Mouse (Mus musculus): ENCODE data around the gene Fau.

Gene Fau

DNA sequence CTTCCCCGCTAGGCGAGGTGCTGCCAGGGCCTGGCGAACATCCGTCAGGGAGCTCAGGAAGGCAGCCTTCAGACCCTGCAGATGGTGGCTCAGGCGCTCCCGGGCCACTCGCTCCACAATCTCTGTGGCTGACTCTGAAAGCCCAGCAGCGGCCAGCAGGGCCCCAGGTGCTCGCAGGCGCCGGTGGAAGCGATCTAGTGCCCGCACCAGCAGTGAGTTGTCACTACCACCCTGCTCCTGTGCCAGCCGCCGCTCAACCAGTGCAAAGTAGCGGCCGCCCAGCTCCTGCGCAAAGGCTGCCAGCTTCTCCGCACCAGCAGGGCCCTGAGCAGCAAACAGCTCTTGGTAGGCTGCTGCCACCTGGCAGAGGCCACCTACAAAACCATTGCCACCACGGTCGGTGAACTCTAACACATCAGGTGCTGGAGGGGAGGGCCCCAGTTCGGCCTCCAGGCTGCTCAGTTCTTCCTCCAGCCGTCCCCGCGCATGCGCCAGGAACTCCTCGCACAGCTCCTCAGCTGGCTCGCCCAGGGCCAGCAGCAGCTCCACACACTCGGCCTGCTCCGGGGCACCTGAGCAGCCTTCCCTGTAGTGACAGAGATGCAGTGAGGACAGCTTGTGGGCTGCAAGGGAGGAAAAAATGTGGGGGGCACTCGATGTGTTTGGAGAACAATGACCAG lies 13.1 kb downstream of the Fau start:
- DNase-seq (ENCODE audit: low spot score in 2 of 2): no peak

DNA sequence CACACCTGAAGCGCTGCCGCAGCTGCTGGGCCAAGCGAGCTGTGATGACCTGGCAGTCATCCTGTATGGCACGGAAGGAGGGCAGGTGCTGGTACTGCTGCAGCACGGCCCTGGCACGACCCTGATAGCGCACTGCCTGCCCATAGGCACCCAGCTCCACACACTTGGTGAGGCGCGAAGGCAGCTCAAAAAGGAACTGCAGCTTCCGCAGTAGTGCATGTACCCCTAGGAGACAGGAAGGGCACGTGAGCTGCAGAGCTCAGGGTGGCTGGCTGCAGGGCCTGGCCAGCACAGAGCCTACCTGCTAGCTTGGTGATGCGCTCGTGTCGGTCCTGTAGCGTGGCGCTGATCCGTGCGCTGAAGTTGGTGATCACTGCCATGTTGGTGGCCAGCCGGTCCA lies 13.6 kb downstream of the Fau start:
- DNase-seq (ENCODE audit: low spot score in 2 of 2): no peak

DNA sequence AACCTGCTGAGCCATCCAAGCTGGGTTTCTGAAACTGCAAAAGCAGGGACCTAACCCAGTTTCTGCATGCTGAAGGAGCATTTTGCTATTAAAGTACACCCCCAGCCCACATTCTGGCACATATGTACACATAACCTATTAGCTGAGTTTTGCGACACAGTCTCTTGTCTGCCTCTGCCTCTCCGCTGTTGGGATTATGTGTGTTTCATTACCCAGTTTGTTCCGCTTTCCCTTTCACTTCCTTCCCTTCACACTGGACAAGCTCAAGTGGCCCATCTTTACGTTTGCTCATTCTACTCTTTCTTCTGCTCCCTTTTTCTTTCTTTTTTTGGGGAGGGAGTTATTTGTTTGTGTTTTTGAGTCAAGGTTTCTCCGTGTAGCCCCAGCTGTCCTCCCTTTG lies 16.2 kb downstream of the Fau start:
- no peak for DNase-seq (ENCODE audit: low spot score in 2 of 2)

DNA sequence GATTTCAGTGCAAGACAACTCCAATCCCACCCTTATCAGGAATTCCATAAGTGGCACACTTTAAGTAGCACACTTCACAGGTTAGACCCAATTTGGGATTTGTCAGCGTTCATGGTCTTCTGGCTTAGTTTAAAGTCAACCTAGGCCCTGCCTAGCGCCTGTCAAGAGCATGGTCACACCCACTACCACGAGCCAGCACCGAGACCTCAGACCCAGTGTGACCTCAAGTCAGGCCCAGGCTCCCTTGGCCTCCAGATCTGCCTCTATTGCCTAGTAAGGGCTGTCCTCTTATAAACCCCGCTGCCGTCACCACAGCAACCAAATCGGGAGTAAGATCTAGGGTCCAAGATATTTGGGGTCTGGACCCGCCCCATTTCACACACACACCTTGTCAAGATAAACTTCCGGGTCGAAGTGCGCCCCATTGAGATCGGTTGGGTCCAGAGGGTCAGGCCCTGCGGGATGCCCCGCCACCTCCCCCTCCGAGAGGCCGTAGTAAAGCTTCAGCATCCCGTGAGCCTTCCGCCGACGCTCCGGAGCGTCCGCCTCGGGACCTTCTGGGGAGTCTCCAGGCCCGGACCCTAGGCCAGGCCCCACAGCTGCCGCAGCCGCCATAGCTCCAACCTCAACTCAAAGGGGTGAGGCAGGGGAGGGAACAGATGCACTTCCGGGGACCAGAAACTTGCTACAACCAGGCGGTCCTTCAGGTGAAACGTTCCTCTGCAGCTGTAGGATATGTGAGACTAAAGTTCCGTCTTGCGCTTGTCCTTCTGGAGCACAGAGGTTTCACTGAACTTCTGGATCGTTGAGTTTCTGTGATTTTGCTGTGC lies 19.1 kb downstream of the Fau start, which contains the start of gene Vps51:
Gene Vps51, minus strand, starts transcription at position 668 of the 830 bp plus-strand sequence.
- peak; percentile 83 for DNase-seq (ENCODE audit: low spot score in 2 of 2)

DNA sequence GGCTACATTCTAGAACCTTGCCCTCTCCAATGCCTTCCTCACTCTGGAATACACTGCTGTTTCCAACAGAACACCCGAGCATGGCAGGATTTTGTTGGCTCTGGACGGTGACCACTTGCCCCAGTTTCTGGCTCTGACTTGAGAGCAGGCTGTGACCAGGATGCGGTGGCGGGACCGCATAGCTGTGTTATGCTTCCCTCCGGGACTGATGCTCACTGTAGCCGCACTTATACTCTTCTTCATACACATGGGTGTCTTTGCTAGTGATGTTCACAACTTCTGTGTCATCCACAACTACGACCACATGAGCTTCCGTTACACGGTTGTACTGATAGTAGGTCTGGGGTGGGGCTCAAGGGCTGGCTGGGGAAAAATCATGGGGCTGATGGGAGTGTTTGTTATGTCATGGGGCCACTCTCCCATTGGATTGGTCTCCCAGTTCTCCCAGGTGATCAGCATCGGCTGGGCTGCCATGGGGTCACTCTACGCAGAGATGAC lies 22.4 kb downstream of the Fau start, which contains the start of gene Tmem262:
Gene Tmem262, plus strand, starts transcription at position 51 of the 498 bp plus-strand sequence.
- DNase-seq (ENCODE audit: low spot score in 2 of 2): no peak

DNA sequence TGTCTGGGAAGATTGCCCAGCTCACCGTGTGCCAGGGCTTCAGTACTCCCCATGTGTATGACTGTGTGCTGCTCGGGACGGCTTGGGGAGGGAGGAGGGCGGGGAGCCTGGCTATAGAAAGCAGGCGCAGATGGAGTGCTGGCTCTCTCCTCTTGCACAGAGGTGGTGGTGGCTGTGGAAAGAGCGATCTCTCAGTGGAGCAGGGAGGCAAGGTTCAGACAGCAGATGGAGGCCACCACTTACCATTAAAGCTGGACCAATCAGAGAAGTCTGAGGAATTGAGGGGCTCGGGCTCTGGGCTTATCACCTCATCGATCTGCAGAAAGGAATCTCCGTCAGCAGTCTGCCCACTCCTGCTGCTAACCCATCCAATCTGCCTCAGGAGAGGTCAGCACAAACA lies 24.5 kb downstream of the Fau start, which contains the start of gene Gm28374:
Gene Gm28374, minus strand, starts transcription at position 101 of the 400 bp plus-strand sequence.
- DNase-seq (ENCODE audit: low spot score in 2 of 2): no peak

DNA sequence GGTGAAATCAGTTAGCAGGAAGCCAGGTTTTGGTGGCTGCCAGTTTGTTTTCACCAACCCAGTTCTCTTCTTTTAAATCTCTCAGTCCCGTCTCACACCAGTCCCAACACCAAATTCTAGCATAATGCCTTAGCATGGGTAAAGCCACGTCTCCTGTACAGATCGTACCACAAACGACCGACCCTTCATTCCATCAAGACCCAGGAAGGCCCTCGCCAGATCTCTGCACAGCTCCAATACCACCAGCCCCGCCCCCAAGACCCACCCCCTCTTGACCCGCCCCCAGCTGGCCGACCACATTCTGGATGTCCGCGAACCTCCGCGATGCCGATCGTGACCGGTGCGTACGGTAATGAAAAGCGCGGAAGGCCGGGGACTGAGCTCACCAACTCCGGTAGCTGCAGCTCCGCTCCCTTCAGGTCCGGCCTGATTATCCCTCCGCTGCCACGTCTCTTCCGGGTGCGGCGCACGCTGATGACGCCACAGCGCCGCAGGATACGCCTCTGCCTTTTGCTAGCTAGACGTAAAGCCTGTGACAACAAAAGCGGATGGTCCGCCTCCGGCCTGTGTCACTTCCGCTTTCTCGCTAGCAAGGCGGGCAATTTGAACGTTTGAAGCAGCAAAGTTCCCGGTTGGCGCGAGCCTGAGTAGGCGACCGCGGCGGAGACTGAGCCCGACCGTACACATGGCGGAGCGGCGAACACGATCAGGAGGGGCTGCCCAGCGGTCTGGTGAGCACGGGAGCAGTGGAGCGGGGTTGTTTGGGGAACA lies 27.0 kb downstream of the Fau start, which contains the start of the genes Zfpl1 and Cdca5:
Gene Zfpl1, minus strand, starts transcription at position 479 of the 771 bp plus-strand sequence.
Gene Cdca5, plus strand, starts transcription at position 506 of the 771 bp plus-strand sequence.
- DNase-seq (ENCODE audit: low spot score in 2 of 2): peak; percentile 96 to 97

DNA sequence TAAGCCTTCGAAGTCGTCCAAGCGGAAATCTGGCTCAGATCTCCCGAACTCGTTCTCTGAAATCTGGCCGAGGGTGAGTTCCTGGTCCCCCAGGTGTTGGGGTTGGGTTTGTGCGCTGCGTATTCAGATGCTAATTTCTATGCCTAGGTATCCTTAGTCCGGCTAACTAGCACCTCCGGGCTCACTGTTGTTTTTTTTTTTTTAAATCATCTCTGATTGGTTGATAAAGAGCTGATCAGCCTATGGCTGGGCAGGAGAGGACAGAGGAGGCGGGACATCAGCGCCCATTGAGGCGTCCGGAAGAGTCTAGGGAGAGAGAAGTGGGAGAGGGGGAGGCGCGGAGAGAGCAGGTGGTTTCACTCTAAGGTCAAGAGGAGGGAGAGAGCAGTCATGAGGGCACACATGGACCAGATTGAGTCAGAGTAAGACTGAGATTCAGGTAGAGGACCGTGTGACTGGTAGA lies 27.8 kb downstream of the Fau start:
- DNase-seq (ENCODE audit: low spot score in 2 of 2): peak; percentile 66 to 80

DNA sequence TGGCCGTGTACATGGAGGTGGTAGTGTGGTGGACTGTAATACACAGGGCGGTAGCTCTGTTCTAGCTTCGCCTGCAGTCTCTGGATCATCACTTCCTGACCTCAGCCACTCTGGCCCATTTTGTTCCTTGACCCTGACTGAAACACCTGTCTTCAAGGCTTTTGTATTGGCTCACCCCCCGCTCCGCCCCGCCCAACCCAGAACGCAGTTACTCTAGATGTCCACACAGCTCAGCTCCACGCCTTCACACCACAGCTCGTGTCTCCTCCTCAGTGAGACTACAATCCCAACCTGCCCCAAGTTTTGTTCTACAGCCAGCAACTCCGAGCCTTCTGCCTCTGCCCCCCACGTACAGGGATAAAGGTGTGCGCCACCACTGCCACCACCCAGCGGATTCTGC lies 31.2 kb downstream of the Fau start:
- no peak for DNase-seq (ENCODE audit: low spot score in 2 of 2)

DNA sequence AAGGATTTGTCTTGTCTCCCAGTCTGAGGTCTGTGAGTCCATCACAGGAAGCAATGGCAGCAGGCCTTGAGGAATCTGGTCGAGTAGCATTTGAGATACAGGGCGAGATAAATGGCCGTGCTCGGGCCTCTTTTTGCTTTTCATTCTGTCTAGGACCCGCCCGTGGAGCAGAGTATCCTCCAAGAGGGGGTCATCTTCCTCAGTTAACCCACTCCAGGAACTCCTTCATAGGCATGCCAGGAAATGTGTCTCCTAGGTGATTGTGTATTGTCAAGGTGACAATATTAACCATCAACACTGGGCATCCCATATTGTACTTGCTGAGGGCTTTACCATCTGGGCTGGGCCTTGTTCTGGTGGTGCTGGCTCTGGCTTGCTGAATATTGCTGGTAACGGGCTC lies 36.5 kb downstream of the Fau start, which contains the start of gene AC131692.1:
Gene AC131692.1, plus strand, starts transcription at position 301 of the 400 bp plus-strand sequence.
- no peak for DNase-seq (ENCODE audit: low spot score in 2 of 2)

DNA sequence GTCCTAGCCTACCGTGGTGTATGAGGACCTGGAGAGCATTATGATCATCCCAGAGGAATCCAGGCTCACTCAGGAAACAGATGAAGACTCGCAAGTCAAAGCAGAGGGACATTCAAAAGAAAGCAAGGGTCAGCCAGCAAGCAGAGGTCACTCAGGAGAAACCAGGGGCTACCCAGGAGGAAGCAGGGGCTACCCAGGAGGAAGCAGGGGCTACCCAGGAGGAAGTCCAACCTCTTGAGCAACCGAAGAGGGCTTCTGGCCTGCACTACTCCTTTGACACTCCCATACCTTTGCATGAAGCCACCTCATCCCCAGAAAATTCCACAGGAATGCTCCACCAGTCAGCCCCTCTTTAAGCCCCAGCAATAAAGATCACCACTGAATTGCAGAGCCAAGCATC lies 40.2 kb downstream of the Fau start:
- no peak for DNase-seq (ENCODE audit: low spot score in 2 of 2)

DNA sequence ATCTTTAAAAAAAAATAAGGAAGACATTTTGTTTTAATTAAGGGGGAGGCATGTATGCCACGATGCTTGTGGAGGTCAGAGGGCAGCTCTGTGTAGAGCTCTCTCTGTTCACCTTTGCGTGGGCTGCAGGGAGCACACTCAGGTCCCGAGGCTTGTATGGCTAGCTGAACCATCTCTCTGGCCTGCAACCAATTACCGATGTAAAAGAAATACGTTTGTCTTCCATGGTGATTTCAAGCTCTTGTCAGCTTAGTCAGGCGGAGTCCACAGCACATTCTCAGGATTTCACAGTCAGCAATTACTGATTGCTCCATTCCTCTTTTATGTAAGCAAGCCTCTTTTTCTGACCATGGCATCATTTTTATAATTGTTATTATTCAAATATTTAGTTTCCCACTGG lies 43.5 kb downstream of the Fau start:
- DNase-seq (ENCODE audit: low spot score in 2 of 2): no peak

DNA sequence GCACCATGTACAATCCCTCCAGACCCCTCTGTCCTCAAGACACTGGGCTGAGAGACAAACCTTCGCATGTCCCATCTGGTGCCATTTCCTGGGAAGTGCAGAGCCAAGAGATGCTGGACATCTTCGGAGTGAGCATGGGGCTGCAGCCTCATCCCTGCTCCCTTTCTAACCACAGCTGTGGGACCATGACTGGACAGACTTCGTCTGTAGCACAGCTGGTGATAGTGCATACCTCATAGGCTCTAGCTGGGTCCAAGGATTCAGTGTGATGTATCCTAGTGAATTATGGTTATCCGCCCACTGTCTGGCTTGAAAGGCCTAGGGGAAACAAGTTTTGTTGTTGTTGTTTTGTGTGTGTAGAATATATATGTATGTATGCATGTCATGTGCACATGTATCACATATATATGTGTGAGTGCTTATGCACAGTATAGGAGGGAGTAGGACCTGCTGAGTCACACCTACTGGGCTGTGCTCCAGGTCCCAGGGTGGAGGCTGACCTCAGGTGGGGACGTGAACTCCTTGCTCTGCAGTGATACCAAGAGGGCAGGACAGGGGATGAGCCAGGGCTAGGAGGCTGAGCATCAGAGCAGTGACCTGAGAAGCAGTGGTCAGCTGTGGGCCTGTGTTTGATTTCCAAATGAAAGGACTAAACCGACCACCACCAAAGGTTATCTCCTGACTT lies 44.7 kb downstream of the Fau start:
- DNase-seq (ENCODE audit: low spot score in 2 of 2): peak; percentile 62 to 78

DNA sequence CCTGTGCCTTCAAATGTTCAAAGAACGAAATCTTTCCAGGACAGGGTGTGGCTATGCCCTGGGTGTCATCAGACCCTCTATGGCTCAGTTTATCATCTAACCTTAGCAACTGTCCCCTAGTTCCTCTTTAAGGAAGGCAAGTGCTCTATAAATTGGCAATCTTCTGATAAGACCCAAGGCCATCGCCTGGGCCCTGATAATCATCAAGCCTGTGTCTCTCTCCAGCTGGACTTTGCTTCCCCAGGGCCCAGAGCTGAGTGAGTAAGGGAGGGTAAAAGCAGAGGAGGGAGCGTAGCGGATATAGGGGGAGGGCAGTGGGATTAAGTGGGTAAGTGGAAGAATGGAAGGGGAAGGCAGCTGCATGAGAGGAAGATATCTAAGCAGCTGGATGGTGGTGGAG lies 46.8 kb downstream of the Fau start:
- no peak for DNase-seq (ENCODE audit: low spot score in 2 of 2)

DNA sequence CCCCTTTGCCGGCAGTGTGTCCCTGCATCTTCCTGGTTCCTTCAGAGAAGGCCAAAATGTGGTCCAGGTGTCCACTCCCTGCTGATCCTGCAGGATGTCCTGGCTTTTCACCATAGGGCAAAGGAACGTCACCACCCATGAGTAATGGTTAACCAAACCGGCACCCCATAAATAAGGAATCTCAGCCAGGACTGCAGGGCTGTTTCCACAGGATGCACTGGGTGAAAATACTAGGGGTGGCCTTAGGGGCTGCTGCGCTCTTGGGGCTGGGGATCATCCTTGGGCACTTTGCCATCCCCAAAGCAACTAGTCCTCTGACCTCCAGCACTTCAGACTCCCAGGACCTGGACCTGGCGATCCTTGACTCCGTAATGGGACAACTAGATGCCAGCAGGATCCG lies 47.9 kb downstream of the Fau start, which contains the start of gene Naaladl1:
Gene Naaladl1, plus strand, starts transcription at position 197 of the 400 bp plus-strand sequence.
- no peak for DNase-seq (ENCODE audit: low spot score in 2 of 2)

Data from spleen, postnatal 36 days (tissue).